Mouse (Mus musculus) lung, adult 18-20 months (tissue): ENCODE results near the gene Pdcd2l.

ENCODE experiments used
- DNase-seq, 2 experiments: peaks; one replicate each; pipeline ENCODE4 v3.0.0; 2022; ENCODE audit warnings: mixed read lengths in 2 of 2

The Pdcd2l gene

GRCm38 (mm10) chr7:34196132-34197128 is at the start of gene Pdcd2l:
TSS of gene Pdcd2l (minus strand) at chr7:34196661.
- peak; percentile 91 to 93 for DNase-seq

DNA sequence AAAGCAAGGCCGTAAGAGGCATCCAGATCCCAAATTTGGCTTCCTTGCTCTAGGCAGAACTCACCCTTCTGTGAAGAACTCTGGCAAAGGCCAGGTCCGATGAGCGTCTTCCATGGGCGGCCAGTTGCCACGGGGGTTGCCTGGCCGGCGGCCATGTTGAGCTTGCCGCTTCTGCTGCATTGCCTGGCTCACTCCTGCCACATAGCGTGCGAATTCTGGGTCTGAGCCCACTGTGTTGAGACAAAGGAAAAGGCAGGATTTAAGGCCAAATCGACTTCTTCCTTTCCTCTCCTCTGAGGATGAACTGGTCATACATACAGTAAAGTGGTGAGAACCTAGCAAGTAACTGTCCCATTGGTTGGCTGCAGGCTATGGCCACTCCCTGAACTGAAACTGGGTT is 45.7 kb upstream of the Pdcd2l start:
- DNase-seq = no peak

DNA sequence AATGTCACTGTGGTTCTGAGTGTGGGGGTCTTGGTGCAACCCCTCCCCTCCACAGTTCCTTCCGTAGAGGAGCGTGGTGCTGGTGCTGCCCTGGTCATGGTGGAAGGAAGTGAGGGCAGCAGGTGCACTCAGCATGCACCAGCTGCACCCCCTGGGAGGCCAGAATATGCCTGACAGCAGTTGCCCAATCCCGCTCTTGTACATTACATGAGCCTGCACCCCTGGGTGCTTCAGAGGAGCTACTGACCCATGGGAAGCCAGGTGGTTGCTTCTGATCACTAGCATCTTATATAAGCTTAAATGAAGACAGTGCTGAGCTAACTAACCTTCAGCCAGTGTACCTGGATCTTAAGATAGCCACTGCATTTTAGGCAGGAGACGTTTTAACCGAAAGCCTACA is 41.6 kb upstream of the Pdcd2l start:
- no peak for DNase-seq

DNA sequence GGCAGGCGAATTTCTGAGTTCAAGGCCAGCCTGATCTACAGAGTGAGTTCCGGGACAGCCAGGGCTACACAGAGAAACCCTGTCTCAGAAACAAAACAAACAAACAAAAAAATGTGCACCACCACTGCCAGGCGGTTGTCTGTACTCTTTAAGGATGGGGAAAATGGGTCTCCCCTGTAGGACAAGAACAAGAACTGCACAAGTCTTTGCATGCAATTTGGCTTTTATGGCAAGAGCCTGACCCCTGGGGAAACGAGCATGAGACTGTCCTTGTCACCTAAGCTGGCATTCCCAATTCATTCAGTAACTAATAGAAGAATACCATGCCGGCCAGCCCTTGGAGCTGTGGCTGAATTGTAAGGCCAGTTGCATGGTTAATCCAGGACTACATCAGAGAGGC is 39.1 kb upstream of the Pdcd2l start:
- no peak for DNase-seq

DNA sequence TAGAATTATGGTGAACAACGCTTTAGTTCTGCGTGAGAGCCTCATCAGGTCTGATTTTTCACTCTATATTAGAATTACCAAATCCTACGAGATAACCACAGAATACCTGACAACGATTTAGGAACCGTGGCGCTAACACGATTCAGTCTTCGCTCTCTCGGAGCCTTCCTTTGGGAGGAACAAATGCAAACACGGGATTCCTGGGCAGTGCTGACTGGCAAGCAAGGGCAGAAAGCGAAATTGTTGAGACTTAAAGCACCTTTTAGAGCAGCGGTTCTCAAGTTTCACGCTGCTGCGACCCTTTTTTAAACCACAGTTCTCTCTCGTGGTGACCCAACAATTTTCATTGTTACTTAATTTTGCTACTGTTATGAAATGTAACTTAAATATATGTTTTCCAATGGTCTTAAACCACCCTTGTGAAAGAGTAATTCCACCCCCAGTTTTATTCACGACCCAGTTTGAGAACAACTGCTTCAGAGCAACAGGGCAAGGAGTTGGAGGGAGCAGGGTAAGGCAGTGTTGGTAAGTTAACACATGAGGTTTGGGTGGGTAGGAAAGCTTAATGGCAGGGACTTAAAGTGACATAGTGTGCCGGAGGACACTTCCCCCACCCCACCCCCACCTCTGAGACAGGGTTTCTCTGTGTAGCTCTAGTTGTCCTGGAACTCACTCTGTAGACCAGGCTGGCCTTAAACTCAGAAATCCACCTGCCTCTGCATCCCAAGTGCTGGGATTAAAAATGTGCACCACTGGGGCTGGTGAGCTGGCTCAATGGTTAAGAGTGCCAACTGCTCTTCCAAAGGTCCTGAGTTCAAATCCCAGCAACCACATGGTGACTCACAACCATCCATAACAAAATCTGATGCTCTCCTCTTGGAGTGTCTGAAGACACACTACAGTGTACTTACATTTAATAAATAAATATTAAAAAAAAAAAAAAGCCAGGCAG is 38.4 kb upstream of the Pdcd2l start:
- no peak for DNase-seq

DNA sequence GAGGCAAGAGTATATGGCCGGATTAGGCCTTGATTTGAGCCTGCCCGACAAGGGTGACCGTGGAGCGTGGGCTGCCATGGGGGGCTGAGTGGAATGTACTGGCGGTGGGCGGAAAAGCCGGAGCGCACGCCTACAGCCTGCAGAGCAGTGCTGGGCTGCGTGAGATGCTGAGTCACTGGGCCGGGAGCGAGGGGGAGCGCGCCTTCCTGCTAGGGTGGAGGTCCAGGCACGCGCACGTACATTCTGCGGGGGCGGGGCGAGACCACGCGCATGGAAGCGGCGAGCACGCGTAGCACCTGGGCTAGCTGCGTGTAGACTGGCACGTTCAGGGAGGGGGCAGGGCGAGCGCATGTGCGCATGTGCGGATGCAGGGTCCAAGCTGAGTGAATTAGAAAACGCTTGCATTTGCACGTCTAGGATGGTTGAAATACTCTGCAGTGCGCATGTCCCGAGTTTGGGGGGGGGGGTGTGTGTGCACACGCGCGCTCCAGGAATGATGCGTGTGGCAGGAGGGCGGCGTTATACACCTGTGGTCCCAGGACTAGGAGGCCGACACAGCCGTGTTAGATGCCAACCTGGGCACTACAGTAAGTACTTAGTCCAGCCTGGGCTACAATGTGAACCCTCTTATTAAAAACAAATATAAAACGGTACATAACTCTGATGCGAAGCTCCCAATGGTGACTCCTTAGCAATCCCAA is 37.6 kb upstream of the Pdcd2l start:
- peak; percentile 99 for DNase-seq

GRCm38 (mm10) chr7:34232785-34233725 is 36.6 kb upstream of the Pdcd2l start:
- DNase-seq = no peak

DNA sequence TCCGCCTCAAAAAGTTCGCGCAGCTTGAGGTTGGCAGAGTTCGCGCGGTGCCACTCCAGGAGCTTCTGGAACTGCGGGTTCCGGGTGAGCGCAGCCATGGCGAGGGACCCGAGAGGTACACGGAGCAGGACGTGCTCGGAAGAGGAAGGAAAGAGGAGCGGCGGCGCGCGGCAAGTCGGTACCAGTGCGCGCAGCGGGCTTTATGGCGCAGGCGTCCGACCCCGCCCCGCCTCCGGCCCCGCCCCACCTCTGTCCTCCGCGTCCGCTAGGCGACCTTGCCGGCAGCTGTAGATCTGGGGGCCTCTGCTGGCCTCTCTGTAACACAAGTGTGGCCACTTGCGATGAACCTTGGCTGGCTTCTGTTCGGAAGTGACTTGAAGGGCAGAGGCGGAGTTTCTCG is 33.7 kb upstream of the Pdcd2l start, which contains the start of gene Gpi1:
TSS of gene Gpi1 (minus strand) at position 221 of the 400 bp plus-strand sequence.
- peak; percentile 83 to 87 for DNase-seq

- DNase-seq = peak; percentile 55 to 58
Observed at GRCm38 (mm10) chr7:34229691-34230111, 33.2 kb upstream of the Pdcd2l start.

- DNase-seq = no peak
Observed at GRCm38 (mm10) chr7:34229153-34229552, 32.7 kb upstream of the Pdcd2l start.

GRCm38 (mm10) chr7:34228641-34229040 is 32.2 kb upstream of the Pdcd2l start:
- peak; percentile 35 to 48 for DNase-seq

DNA sequence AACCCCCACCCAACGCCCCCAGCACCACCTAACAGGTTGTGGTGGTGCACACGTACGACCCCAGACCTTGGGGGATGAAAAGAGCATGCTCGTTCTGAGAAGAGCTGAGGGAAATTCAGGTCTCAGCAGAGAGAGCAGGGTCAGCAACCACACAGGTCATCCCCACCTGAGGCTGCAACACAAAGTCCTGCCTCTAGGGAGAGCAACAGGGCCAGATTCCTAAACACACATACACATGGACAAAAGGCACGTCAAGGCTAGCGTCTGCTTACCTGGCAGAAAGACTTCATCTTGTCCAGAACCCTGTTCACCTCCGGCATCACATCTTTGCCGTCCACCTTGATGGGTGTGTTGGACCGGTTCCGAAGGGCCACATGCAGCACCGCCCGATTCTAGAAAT is 30.4 kb upstream of the Pdcd2l start:
- DNase-seq = no peak

DNA sequence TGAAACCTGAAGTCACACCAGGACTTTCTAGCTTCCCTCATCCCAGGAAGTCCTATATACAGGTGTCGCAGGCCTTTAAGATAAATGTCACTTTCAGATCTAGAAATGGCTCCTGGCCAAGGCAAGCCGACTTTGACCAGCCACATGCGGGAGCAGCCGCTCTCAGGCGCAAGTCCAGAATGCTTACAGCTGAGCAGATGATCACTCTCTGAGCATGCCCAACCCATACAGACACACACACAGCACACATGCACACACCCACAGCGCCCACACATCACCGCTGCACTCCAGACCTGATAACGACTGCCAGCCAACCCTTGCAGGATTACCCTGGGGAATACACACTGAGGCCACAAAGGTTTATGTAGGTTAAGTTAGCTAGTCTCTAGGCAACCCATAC is 29.6 kb upstream of the Pdcd2l start:
- DNase-seq = no peak

- no peak for DNase-seq
Observed at GRCm38 (mm10) chr7:34224308-34224707, 27.8 kb upstream of the Pdcd2l start.

DNA sequence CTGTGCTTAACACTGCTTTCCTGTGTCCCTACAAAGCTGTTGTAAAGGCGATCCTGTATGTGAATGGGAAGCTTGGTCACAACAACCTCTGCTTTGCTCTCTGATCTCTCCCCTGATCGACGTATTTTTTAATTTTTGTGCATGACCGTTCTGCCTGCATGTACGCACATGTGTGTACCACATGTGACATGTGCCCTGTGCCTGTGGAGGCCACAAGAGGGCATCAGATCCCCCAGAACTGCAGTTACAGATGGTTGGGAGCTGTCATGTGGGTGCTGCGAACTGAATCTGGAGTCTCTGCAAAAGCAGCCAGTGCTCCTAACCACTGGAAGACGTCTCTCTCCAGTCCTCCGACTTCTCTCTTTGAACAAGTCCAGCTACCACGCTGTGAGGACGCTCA is 25.9 kb upstream of the Pdcd2l start:
- no peak for DNase-seq

DNA sequence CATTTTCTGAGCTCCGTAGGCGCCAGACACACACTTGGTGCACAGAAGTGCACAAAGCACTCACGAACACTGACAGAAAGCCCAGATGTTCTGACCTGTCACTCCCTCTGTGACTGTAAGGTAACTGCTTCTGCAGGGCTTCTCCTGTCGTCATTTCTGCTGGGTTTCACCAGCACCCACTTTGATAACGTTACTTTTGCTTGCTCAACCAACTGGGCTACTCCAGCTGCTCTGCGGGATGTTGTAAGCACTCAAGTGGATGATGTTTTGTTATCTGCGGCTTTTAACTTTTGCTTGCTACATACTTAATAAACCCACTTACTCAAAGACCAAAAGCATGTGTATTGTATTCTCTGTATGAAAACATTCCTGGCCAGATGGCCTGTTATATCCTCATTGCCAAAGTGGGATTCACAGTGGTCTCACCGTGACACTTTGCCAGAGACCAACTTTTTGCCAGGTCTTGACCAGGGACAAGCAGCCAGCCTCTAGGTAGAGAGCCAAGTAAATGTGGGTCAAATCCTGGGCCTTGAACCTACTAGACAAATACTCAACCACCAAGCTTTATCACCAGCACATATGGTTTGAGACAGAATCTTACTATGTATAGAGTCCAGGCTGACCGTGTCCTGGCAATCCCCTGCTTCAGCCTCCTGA is 25.3 kb upstream of the Pdcd2l start:
- DNase-seq = peak in 1 of 2 experiments; percentile 23

DNA sequence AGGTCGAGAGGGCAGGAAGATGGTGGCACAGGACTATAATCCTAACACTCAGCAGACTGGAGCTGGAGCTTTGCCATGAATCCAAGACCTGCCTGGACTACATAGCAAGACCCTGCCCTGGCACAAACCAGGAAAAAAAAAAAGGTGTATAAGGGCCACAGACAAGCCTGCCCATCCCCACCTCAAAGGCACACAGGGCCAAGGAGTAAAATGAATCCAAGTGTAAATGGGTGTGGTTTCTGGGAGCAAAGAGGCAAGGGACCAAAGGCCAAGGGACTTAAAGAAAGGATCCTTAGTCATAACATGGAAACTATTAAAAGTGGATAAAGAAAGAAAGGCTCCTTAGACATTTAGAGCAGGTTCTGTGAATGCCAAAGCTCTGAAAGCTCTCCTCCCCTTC is 22.0 kb upstream of the Pdcd2l start:
- no peak for DNase-seq

DNA sequence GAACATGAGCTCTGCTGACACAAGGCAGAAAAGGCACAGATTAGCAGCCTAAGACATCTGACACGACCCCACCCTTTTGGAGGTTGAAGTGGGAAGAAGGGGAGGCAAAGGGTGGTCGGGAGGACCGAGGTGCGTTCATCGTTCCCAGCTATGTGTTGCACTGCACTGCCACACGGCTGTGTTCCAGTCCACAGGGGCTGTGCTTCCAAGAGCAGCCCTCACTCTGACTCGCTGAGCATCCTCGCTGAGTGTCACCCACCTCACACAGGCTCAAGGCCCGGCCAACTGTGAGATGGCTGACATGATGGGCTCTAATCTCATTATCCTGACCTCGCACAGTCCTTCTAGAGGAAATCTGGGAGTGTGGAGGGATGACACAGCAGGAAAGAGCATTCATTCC is 20.0 kb upstream of the Pdcd2l start:
- no peak for DNase-seq

DNA sequence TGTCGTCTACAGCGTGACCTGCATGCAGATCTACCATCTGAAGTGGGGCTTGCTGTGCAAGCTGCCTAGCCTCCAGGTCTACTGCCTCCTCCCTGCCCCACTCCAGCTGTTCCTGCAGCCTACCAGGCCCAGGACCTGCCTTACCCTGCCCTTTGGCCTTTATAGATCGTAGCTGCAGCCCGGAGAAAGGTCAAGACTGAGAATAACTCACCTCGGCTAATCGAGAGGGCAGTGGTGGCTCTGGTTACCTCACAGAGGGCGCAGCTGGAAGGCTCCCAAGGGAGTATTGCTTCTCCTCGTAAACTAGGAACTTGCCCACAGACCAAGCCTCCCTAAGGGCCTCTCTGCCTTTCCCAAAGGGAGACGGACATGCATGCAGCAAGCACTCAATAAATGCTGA is 19.0 kb upstream of the Pdcd2l start:
- no peak for DNase-seq

DNA sequence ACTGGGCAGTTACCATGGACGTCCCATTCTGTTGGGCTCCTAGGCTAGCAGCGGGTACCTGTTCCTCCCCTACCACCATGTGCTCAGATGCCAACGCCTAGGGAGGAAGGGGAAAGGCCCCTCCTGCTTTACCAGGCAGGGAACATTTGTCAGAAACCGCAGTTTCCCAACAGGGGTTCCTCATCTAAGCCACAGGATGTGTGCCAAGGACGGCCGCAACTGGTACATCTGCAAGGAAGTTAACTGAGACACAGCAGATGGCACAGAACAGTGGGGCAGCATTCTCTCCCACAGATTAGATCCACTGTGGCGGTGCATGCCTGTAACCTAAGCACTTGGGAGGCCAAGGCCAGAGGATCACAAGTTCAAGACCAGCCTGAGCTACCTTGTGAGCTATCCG is 18.2 kb upstream of the Pdcd2l start:
- DNase-seq = peak; percentile 46 to 47

GRCm38 (mm10) chr7:34213281-34213680 is 16.8 kb upstream of the Pdcd2l start:
- DNase-seq = no peak
